Mouse (Mus musculus) limb, embryonic 10.5 days (tissue): Measurements from ENCODE around the gene Ankrd11. TPM values are rescaled to one million over a fixed set of nuclear protein-coding genes. Genes with fewer than 3 reads are reported as not detected.

Experiments used
- DNase-seq: peaks from one replicate; pipeline ENCODE4 v3.0.0-alpha.2; 2017; ENCODE audit warnings: low spot score
- H3K27ac ChIP-seq: fragments of 300-500 bp; sonication (generic); 2 replicates; pipeline ENCODE4 v1.5.1; 2016; ENCODE audit warnings: mild to moderate bottlenecking
- H3K27me3 ChIP-seq: fragments of 300-500 bp; sonication (generic); 2 replicates; pipeline ENCODE4 v1.6.1; 2016; ENCODE audit warnings: low read depth, mild to moderate bottlenecking; ENCODE audit not compliant: poor library complexity, severe bottlenecking
- H3K36me3 ChIP-seq: fragments of 300-500 bp; sonication (generic); 2 replicates; pipeline ENCODE4 v1.6.1; 2016; ENCODE audit warnings: mild to moderate bottlenecking, moderate library complexity
- H3K4me1 ChIP-seq: fragments of 300-500 bp; sonication (generic); 2 replicates; pipeline ENCODE4 v1.6.1; 2016
- H3K4me3 ChIP-seq: fragments of 300-500 bp; sonication (generic); 2 replicates; pipeline ENCODE4 v1.5.1; 2016; ENCODE audit warnings: mild to moderate bottlenecking, moderate library complexity
- H3K9me3 ChIP-seq: fragments of 300-500 bp; sonication (generic); replicated peaks from 2 replicates; pipeline ENCODE4 v1.6.1; 2016; ENCODE audit warnings: mild to moderate bottlenecking
- WGBS: fragments of 180-500 bp; shearing (Covaris S2); methylation state at CpG from one replicate; pipeline ENCODE4 v1.1.7; 2016; 5-methylcytosine and 5-hydroxymethylcytosine counted together
- polyA plus RNA-seq: library from polyadenylated mRNA; unstranded; fragments of >200 nt; fragmentation: Nextera tagmentation; extraction: Ambion mirVana; gene quantifications from 2 replicates; pipeline ENCODE4 v1.2.1, GENCODE M21; 2016

Gene Ankrd11
- polyA plus RNA-seq, 1 experiment from 2014 or later, result 54.8 TPM

DNA sequence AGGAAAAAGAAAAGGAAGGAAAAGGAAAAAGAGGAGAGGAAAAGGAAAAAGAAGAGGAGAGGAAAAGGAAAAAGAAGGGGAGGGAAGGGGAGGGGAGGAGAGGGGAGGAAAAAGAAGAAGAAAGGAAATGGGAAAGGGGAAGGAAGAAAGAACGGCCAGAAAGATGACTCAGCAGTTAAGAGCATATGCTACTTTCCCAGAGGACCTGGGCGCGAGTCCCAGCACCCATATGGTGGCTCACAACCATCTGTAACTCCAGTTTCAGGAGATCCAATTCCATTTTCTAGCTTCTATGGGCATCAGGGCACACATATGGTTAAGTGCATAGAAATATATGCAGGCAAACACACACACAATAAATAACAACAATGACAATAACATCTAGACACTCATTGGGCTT lies 73.9 kb downstream of the Ankrd11 start:
- DNase-seq, result no peak
- H3K27ac ChIP-seq, result no peak overlapping the region
- 0 out of 2 replicates have a peak, but pooled peaks cover 3% of the 10 kb centered on the region for H3K4me1 ChIP-seq
- H3K36me3 ChIP-seq, result peaks cover 64% of the 10 kb centered on the region
- 96% methylated on average over 3 of the region's 3 CpGs for WGBS
- H3K9me3 ChIP-seq, result no peaks in the 10 kb centered on the region
- no peak overlapping the region for H3K4me3 ChIP-seq
- H3K27me3 ChIP-seq, result no peaks in the 10 kb centered on the region

DNA sequence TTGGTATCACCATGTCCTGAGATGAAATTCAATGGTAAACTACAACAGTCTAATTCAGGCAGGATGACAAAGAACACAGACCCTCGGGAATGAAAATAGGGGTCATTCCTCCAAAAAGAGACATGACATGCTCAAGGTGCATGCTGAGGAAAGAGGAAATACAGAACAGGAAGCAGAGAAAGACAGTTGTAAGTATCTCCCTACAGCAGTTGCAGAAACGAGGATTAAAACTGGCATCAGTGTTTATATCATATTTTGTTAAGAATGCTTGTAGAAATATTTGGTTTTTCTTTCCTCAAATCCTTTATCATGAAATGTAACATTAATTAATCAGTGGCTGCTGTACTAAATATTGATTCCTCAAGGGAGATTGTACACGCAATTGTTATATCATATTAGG lies 75.4 kb downstream of the Ankrd11 start:
- no peak overlapping the region for H3K27ac ChIP-seq
- WGBS, result 91% methylated on average over 3 of the region's 3 CpGs
- DNase-seq, result no peak
- no peaks in the 10 kb centered on the region for H3K27me3 ChIP-seq
- H3K9me3 ChIP-seq, result no peaks in the 10 kb centered on the region
- H3K36me3 ChIP-seq, result peaks cover 53% of the 10 kb centered on the region
- H3K4me3 ChIP-seq, result no peak overlapping the region
- peaks cover 6% of the 10 kb centered on the region for H3K4me1 ChIP-seq

- peaks cover 11% of the 10 kb centered on the region for H3K4me1 ChIP-seq
- WGBS, result 69% methylated on average over 5 of the region's 5 CpGs
Measured at GRCm38 (mm10) chr8:122962046-122962445, 80.0 kb downstream of the Ankrd11 start.

DNA sequence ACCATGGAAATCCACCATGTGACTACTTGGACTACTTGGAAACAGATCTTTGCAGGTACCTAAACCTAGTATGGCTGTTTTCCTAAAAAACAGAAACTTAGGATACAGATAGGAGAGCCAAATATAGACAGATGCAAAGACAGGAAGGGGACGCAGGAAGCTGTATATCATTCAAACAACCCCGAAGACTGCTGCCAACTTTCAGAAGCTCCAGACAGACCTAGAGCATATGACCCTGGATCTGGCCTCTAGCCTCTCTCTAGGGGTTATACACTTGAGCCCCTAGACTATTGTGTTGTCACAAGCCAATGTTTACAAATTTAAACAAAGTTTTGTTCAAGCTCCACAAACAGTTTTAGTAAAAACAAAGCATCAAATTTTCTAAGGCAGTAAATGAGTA lies 80.6 kb downstream of the Ankrd11 start:
- WGBS, result 52% methylated on average over 2 of the region's 2 CpGs
- Histone ChIP-seq H3K9me3 (no peaks in the 10 kb centered on the region), H3K4me3 (no peak overlapping the region), H3K27me3 (no peaks in the 10 kb centered on the region), H3K27ac (no peak overlapping the region), H3K4me1 (peaks cover 11% of the 10 kb centered on the region), H3K36me3 (peaks cover 17% of the 10 kb centered on the region)
- DNase-seq, result no peak

More at GRCm38 (mm10) chr8:122962046-122962445, 80.0 kb downstream of the Ankrd11 start:
- Histone ChIP-seq H3K9me3 (no peaks in the 10 kb centered on the region), H3K4me3 (no peak overlapping the region), H3K27me3 (no peaks in the 10 kb centered on the region), H3K27ac (no peak overlapping the region), H3K36me3 (peaks cover 17% of the 10 kb centered on the region)
- DNase-seq, result no peak

- 36% methylated on average over 1 of the region's 1 CpGs for WGBS
- Histone ChIP-seq H3K9me3 (no peaks in the 10 kb centered on the region), H3K36me3 (peaks cover 13% of the 10 kb centered on the region), H3K27me3 (no peaks in the 10 kb centered on the region), H3K4me3 (no peak overlapping the region), H3K4me1 (peaks cover 11% of the 10 kb centered on the region), H3K27ac (no peak overlapping the region)
- DNase-seq, result no peak
Measured at GRCm38 (mm10) chr8:122960932-122961331, 81.1 kb downstream of the Ankrd11 start.

DNA sequence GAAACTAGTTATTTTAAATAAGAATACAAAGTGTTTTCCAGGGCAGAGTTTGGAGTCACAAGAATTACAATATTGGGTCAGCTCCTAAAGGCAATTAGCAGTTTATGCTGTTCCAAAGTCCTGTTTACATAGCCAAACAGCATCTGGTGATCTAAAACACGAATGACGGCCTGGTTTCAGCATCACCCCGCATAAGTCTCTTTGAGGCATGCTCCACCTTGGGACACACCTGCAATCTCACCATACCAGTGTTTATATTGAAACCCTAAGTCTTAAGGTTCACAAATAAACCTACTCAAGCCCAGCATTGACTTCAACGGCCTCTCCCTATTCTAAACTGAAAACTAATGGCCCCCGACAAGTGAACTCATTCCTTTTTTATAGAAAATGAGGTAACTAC lies 81.8 kb downstream of the Ankrd11 start:
- Histone ChIP-seq H3K27ac (no peak overlapping the region), H3K4me1 (peaks cover 11% of the 10 kb centered on the region), H3K27me3 (no peaks in the 10 kb centered on the region), H3K9me3 (no peaks in the 10 kb centered on the region), H3K4me3 (no peak overlapping the region), H3K36me3 (peaks cover 11% of the 10 kb centered on the region)
- no peak for DNase-seq
- WGBS, result 88% methylated on average over 5 of the region's 5 CpGs

DNA sequence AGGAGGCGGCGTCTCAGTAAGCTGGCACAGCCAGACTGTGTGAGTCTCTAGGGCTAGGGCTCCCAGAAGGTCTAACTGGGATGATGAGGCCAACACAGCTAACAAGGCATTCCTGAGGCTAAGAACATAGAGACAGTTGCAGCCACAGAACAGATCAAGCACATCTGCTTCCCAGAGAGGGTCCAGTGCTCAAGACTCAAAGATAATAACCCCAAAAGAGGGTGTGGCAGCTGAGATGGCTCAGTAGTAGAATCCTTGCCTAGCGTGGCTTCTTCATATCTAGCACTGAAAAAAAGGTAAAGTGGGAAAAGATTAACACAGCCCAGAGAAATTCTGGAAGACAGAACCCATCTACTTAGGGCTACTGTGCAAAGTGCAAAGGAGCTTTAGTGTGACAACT lies 86.1 kb downstream of the Ankrd11 start:
- 92% methylated on average over 3 of the region's 3 CpGs for WGBS
- H3K4me3 ChIP-seq, result no peak overlapping the region
- peaks cover 6% of the 10 kb centered on the region; the same call in 1 of the 2 replicates for H3K4me1 ChIP-seq
- DNase-seq, result no peak
- H3K9me3 ChIP-seq, result no peaks in the 10 kb centered on the region
- H3K36me3 ChIP-seq, result no peaks in the 10 kb centered on the region
- H3K27ac ChIP-seq, result no peak overlapping the region
- H3K27me3 ChIP-seq, result no peaks in the 10 kb centered on the region

DNA sequence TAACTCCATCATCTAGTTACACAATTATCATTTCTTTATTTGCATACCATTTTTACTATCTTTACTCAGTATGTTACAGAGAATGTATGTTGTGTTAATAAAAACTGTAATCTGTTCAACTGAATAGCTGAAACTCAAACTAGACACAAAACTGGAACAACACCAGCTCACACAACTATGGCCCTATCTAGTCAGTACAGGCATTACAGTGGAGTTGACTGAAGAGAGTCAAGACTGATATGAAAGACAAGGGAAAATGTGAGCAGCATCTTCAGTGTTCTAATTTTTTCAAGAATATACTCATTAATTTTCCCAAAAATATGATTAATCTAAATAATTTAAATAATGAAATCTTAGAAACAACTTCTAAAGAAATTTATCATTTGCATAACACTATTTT lies 86.9 kb downstream of the Ankrd11 start:
- Histone ChIP-seq H3K4me1 (peaks cover 5% of the 10 kb centered on the region; the same call in 1 of the 2 replicates), H3K9me3 (no peaks in the 10 kb centered on the region), H3K36me3 (no peaks in the 10 kb centered on the region), H3K27ac (no peak overlapping the region), H3K4me3 (no peak overlapping the region), H3K27me3 (no peaks in the 10 kb centered on the region)
- no peak for DNase-seq

- no peak overlapping the region for H3K27ac ChIP-seq
- H3K36me3 ChIP-seq, result no peaks in the 10 kb centered on the region
- H3K27me3 ChIP-seq, result no peaks in the 10 kb centered on the region
- no peak for DNase-seq
- WGBS, result 85% methylated on average over 3 of the region's 3 CpGs
- no peaks in the 10 kb centered on the region for H3K9me3 ChIP-seq
- H3K4me3 ChIP-seq, result no peak overlapping the region
- peaks cover 5% of the 10 kb centered on the region; the same call in 1 of the 2 replicates for H3K4me1 ChIP-seq
Measured at GRCm38 (mm10) chr8:122954090-122954799, 87.8 kb downstream of the Ankrd11 start.

- peaks cover 5% of the 10 kb centered on the region; the same call in 1 of the 2 replicates for H3K4me1 ChIP-seq
Measured at GRCm38 (mm10) chr8:122953028-122953427, 89.0 kb downstream of the Ankrd11 start.

GRCm38 (mm10) chr8:122951456-122951855 lies 90.6 kb downstream of the Ankrd11 start:
- Histone ChIP-seq H3K27ac (no peak overlapping the region), H3K4me3 (no peak overlapping the region), H3K27me3 (no peaks in the 10 kb centered on the region), H3K4me1 (peaks cover 11% of the 10 kb centered on the region; the same call in 1 of the 2 replicates), H3K9me3 (no peaks in the 10 kb centered on the region), H3K36me3 (no peaks in the 10 kb centered on the region)
- WGBS, result 96% methylated on average over 5 of the region's 5 CpGs
- no peak for DNase-seq

More at GRCm38 (mm10) chr8:122953028-122953427, 89.0 kb downstream of the Ankrd11 start:
- Histone ChIP-seq H3K9me3 (no peaks in the 10 kb centered on the region), H3K4me3 (no peak overlapping the region), H3K36me3 (no peaks in the 10 kb centered on the region), H3K27ac (no peak overlapping the region), H3K27me3 (no peaks in the 10 kb centered on the region)
- 92% methylated on average over 6 of the region's 6 CpGs for WGBS
- no peak for DNase-seq

GRCm38 (mm10) chr8:122949701-122950100 lies 92.4 kb downstream of the Ankrd11 start:
- WGBS, result 85% methylated on average over 5 of the region's 5 CpGs
- Histone ChIP-seq H3K36me3 (no peaks in the 10 kb centered on the region), H3K27me3 (no peaks in the 10 kb centered on the region), H3K27ac (no peak overlapping the region), H3K4me1 (peaks cover 11% of the 10 kb centered on the region; the same call in 1 of the 2 replicates), H3K9me3 (no peaks in the 10 kb centered on the region), H3K4me3 (no peak overlapping the region)
- no peak for DNase-seq

DNA sequence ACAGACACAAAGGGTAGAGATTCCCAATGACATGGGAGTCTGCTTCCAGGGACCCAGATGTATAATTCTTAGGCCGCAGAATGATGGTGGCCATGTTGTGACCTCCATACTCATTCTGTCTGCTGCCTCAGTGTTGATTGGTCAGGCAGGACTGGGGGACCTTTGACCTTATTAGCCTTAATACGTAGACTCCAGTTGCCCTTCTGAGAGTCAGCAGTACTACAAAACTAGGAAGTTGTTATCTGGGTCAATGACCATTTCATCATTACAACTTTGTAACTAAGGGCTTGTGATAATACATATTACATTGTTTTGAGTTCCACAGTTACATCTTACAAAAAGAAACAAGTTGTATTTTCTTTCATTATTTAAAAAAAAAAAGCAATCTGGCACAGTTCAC lies 96.3 kb downstream of the Ankrd11 start:
- 76% methylated on average over 2 of the region's 2 CpGs for WGBS
- Histone ChIP-seq H3K4me3 (no peak overlapping the region), H3K27ac (no peak overlapping the region), H3K4me1 (0 out of 2 replicates have a peak, but pooled peaks cover 6% of the 10 kb centered on the region), H3K36me3 (0 out of 2 replicates have a peak, but pooled peaks cover 3% of the 10 kb centered on the region), H3K9me3 (no peaks in the 10 kb centered on the region), H3K27me3 (no peaks in the 10 kb centered on the region)
- no peak for DNase-seq
